Mouse (Mus musculus) myocyte (in vitro differentiated cells): ENCODE measurements around the gene Amigo1. TPM values are rescaled to one million over a fixed set of nuclear protein-coding genes. Genes with fewer than 3 reads are reported as not detected.
"Not testable (repeated sequence)": the region's sequence is repeated elsewhere in the genome, so short reads cannot be mapped to it uniquely, and the experiment has no call there.

Experiments used
- H3K27me3 ChIP-seq: one replicate; pipeline ENCODE4 v1.6.1; 2011; ENCODE audit not compliant: control insufficient read depth, insufficient read depth, insufficient read length
- H3K36me3 ChIP-seq: one replicate; pipeline ENCODE4 v1.6.1; 2011; ENCODE audit not compliant: control insufficient read depth, insufficient read depth
- H3K4me2 ChIP-seq: one replicate; pipeline ENCODE4 v1.6.1; 2011; ENCODE audit warnings: low read depth, control low read depth
- H3K4me3 ChIP-seq: one replicate; pipeline ENCODE4 v1.5.1; 2011; ENCODE audit warnings: mild to moderate bottlenecking, control low read depth, moderate library complexity
- H3K79me2 ChIP-seq: one replicate; pipeline ENCODE4 v1.6.1; 2011; ENCODE audit not compliant: control insufficient read depth, insufficient read depth
- H3ac ChIP-seq: one replicate; pipeline ENCODE4 v1.6.1; 2011; ENCODE audit not compliant: control insufficient read depth, insufficient read length
- CEBPB ChIP-seq: IDR thresholded peaks from 2 replicates; pipeline ENCODE4 v1.6.1; 2011; ENCODE audit warnings: mild to moderate bottlenecking, moderate library complexity; ENCODE audit not compliant: poor library complexity, insufficient read depth, severe bottlenecking
- E2F4 ChIP-seq: IDR thresholded peaks from one replicate; pipeline ENCODE4 v1.6.1; 2011; ENCODE audit warnings: mild to moderate bottlenecking, control low read depth, moderate library complexity; ENCODE audit not compliant: insufficient read depth
- MAX ChIP-seq: IDR thresholded peaks from one replicate; pipeline ENCODE4 v1.6.1; 2011; ENCODE audit warnings: low read depth, mild to moderate bottlenecking, control low read depth
- MYOD1 ChIP-seq, 3 experiments: IDR thresholded peaks; one replicate each; pipeline ENCODE4 v1.6.1; 2011; ENCODE audit warnings: control low read depth in 2 of 3, low read depth in 2 of 3, mild to moderate bottlenecking in 2 of 3, moderate library complexity in 1 of 3; ENCODE audit not compliant: insufficient read length in 2 of 3, control insufficient read depth in 1 of 3
- MYOG ChIP-seq, 3 experiments: IDR thresholded peaks; one replicate each; pipeline ENCODE4 v1.6.1; 2011; ENCODE audit warnings: control low read depth in 2 of 3, low read depth in 2 of 3, mild to moderate bottlenecking in 2 of 3; ENCODE audit not compliant: insufficient read length in 2 of 3, control insufficient read depth in 1 of 3, insufficient read depth in 1 of 3
- POLR2A ChIP-seq: IDR thresholded peaks from one replicate; pipeline ENCODE4 v1.6.1; 2011; ENCODE audit warnings: low read depth, mild to moderate bottlenecking, control low read depth, moderate library complexity; ENCODE audit not compliant: insufficient read length
- POLR2AphosphoS2 ChIP-seq: IDR thresholded peaks from one replicate; pipeline ENCODE4 v1.6.1; 2011; ENCODE audit warnings: low read depth, control low read depth; ENCODE audit not compliant: insufficient read length
- REST ChIP-seq: IDR thresholded peaks from one replicate; pipeline ENCODE4 v1.6.1; 2011; ENCODE audit warnings: mild to moderate bottlenecking, control low read depth, moderate library complexity; ENCODE audit not compliant: insufficient read depth, insufficient read length
- SRF ChIP-seq: IDR thresholded peaks from one replicate; pipeline ENCODE4 v1.6.1; 2011; ENCODE audit warnings: low read depth; ENCODE audit not compliant: control insufficient read depth, insufficient read length
- TCF12 ChIP-seq: IDR thresholded peaks from one replicate; pipeline ENCODE4 v1.6.1; 2011; ENCODE audit warnings: mild to moderate bottlenecking, control low read depth; ENCODE audit not compliant: poor library complexity, insufficient read depth, severe bottlenecking
- TCF3 ChIP-seq: IDR thresholded peaks from one replicate; pipeline ENCODE4 v1.6.1; 2011; ENCODE audit warnings: low read depth, control low read depth; ENCODE audit not compliant: insufficient read length
- USF1 ChIP-seq: IDR thresholded peaks from one replicate; pipeline ENCODE4 v1.6.1; 2011; ENCODE audit warnings: low read depth, mild to moderate bottlenecking, control low read depth, moderate library complexity
- polyA plus RNA-seq: library from polyadenylated mRNA; unstranded; fragments of >200 nt; fragmentation: generic; extraction: Trizol; gene quantifications from one replicate; pipeline ENCODE4 v1.2.1, GENCODE M21; 2012; ENCODE audit warnings: missing spikeins

Gene Amigo1
- polyA plus RNA-seq, 1 experiment, result 3.3 TPM

DNA sequence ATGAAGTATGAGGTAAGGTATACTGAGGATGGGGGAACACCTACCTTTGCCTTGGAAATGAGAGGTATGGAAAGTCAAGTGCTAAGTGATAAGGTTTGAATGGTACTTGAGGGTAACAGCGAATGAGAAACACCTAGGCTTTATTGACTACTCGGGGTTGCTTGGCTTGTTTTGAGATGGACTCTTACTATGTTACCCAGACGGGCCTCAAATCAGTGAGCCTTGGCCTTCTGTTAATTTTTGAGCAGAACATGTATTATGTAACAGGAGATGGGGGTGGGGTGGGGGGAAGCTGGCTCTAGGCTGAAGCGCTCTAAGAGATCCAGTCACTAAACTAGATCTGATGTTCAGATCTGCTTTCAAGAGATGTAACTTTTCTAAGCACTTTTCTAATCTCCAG is 45.5 kb downstream of the Amigo1 start:
- Histone ChIP-seq H3K79me2 (no peaks in the 10 kb centered on the region), H3K27me3 (peaks cover 15% of the 10 kb centered on the region), H3K4me3 (no peak overlapping the region), H3K36me3 (no peaks in the 10 kb centered on the region), H3K4me2 (no peak overlapping the region), H3ac (no peak overlapping the region)
- TF ChIP-seq SRF, result no peak
- no peak for TF ChIP-seq CEBPB
- TF ChIP-seq REST, result no peak
- TF ChIP-seq POLR2A, result no peak

DNA sequence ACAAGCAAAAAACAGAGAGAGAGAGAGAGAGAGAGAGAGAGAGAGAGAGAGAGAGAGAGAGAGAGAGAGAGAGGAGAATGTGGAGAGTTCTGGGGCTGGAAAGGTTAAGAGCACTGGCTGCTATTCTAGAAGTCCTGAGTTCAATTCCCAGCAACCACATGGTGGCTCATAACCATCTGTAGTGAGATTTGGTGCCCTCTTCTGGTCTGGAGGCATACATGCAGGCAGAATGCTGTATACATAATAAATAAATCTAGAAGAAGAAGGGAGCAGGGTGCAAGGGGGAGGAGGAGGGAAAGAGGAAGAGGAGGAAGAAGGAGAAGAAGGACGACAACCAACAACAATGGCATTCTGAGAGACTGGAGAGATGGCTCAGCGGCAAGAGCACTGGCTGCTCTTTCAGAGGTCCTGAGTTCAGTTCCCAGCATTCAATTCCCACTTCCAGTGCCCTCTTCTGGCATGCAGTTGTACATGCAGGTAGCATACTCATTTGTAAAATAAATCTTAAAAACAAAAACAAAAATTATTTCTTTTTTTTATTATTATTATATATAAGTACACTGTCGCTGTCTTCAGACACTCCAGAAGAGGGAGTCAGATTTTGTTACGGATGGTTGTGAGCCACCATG is 51.5 kb downstream of the Amigo1 start:
- not testable (repeated sequence) for H3K27me3 ChIP-seq, H3K4me3 ChIP-seq, H3K4me2 ChIP-seq, H3K79me2 ChIP-seq, H3ac ChIP-seq, H3K36me3 ChIP-seq

DNA sequence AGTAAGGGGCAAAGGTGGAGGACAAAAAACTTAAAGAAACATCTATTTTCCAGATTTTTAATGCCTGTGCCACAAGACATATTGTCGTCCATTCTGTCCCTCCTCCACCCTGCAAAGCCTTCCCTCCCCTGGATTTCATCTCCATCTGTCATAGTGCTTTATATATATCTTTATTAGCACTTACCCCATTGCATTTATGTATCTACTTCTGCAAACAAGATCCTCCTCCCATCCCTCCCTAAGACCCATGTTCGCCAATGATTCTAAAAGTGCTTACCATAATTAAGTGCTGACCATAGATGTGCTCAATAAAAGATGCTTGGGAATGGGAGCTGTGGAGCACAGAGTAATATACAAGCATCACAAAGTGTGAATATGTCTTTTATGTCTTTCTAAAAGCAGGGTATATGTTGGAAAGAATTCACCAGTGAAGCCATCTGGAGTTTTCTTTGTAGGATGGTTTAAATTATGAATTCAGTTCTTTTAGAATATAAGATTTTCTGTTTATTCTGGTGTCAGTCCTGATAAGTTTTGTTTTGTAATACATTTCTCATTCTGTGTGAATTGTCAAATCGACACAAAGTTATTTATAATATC is 55.2 kb downstream of the Amigo1 start:
- H3K4me2 ChIP-seq, result no peak overlapping the region
- no peak overlapping the region for H3K4me3 ChIP-seq
- H3K79me2 ChIP-seq, result no peaks in the 10 kb centered on the region
- H3ac ChIP-seq, result no peak overlapping the region
- H3K27me3 ChIP-seq, result peaks cover under 1% of the 10 kb centered on the region
- no peaks in the 10 kb centered on the region for H3K36me3 ChIP-seq
- TF ChIP-seq TCF12 (no peak), POLR2A (no peak), MAX (no peak), E2F4 (no peak), REST (no peak), MYOG (IDR thresholded peaks at IDR 0.05; ENCODE audit: control insufficient read depth in 1 of 3, insufficient read depth in 1 of 3, insufficient read length in 2 of 3, low read depth in 2 of 3) (no peak), POLR2AphosphoS2 (no peak), MYOD1 (IDR thresholded peaks at IDR 0.05; ENCODE audit: control insufficient read depth in 1 of 3, insufficient read length in 2 of 3, low read depth in 2 of 3) (no peak), TCF3 (no peak), SRF (no peak), CEBPB (no peak), USF1 (no peak)

Other genes with a start within 250 kb of the Amigo1 start
- not detected for gene Gstm6, start 242.6 kb upstream of the Amigo1 start, polyA plus RNA-seq
- not detected for gene Gstm3, start 217.1 kb upstream of the Amigo1 start, polyA plus RNA-seq
- gene Gstm2, start 199.9 kb upstream of the Amigo1 start, polyA plus RNA-seq, result 17.1 TPM
- gene Gstm1, start 168.4 kb upstream of the Amigo1 start, polyA plus RNA-seq, result 42.0 TPM
- gene Gstm4, start 141.4 kb upstream of the Amigo1 start, polyA plus RNA-seq, result 0.52 TPM
- gene Ampd2, start 99.7 kb upstream of the Amigo1 start, polyA plus RNA-seq, result 32.6 TPM
- gene Gnat2, start 93.5 kb upstream of the Amigo1 start, polyA plus RNA-seq, result 0.90 TPM
- 20.1 TPM for gene Gnai3, start 40.2 kb upstream of the Amigo1 start, polyA plus RNA-seq
- gene Gpr61, start 31.5 kb upstream of the Amigo1 start, polyA plus RNA-seq, result 0.06 TPM
- gene Cyb561d1, start 14.9 kb downstream of the Amigo1 start, polyA plus RNA-seq, result 3.2 TPM
- 2.7 TPM for gene Atxn7l2, start 24.6 kb downstream of the Amigo1 start, polyA plus RNA-seq
- gene Sypl2, start 40.3 kb downstream of the Amigo1 start, polyA plus RNA-seq, result 0.28 TPM
- gene Psma5, start 70.6 kb downstream of the Amigo1 start, polyA plus RNA-seq, result 191 TPM
- 6.0 TPM for gene Sort1, start 97.7 kb downstream of the Amigo1 start, polyA plus RNA-seq
- not detected for gene Mybphl, start 178.6 kb downstream of the Amigo1 start, polyA plus RNA-seq
- 16.5 TPM for gene Psrc1, start 197.5 kb downstream of the Amigo1 start, polyA plus RNA-seq
- gene Celsr2, start 229.2 kb downstream of the Amigo1 start, polyA plus RNA-seq, result not detected